Mouse (Mus musculus) hindbrain, embryonic 14.5 days (tissue): ENCODE results near the gene Rexo1. TPM values are rescaled to one million over a fixed set of nuclear protein-coding genes. Genes with fewer than 3 reads are reported as not detected.
A peak's percentile ranks its signal among the peaks of the same experiment; 100 is the strongest.

Experiments
- ATAC-seq: fragments of 200-750 bp; cut with Nextera tagmentation; 2 replicates; pipeline ENCODE4 v1.8.0; 2017; ENCODE audit warnings: moderate number of reproducible peaks, mild to moderate bottlenecking, moderate TSS enrichment, moderate library complexity; ENCODE audit not compliant: low FRiP score
- DNase-seq: peaks from one replicate; pipeline ENCODE4 v3.0.0-alpha.2; 2015; ENCODE audit warnings: low spot score
- H3K27ac ChIP-seq: fragments of 300-500 bp; sonication (generic); 2 replicates; pipeline ENCODE4 v1.5.1; 2014; ENCODE audit warnings: mild to moderate bottlenecking, moderate library complexity
- H3K27me3 ChIP-seq: fragments of 300-500 bp; sonication (generic); 2 replicates; pipeline ENCODE4 v1.6.1; 2014; ENCODE audit warnings: mild to moderate bottlenecking, low read length, mixed read lengths; ENCODE audit not compliant: control insufficient read depth, insufficient read depth
- H3K36me3 ChIP-seq: fragments of 300-500 bp; sonication (generic); replicated peaks from 2 replicates; pipeline ENCODE4 v1.6.1; 2014; ENCODE audit not compliant: control insufficient read depth, insufficient read depth
- H3K4me1 ChIP-seq: fragments of 300-500 bp; sonication (generic); replicated peaks from 2 replicates; pipeline ENCODE4 v1.6.1; 2014; ENCODE audit warnings: antibody characterized with exemption, low read length, mixed read lengths; ENCODE audit not compliant: control insufficient read depth, insufficient read depth
- H3K4me2 ChIP-seq: fragments of 300-500 bp; sonication (generic); replicated peaks from 2 replicates; pipeline ENCODE4 v1.6.1; 2014; ENCODE audit warnings: mild to moderate bottlenecking, moderate library complexity
- H3K4me3 ChIP-seq: fragments of 300-500 bp; sonication (generic); replicated peaks from 2 replicates; pipeline ENCODE4 v1.5.1; 2014; ENCODE audit warnings: mild to moderate bottlenecking, low read length
- H3K9ac ChIP-seq: fragments of 300-500 bp; sonication (generic); 2 replicates; pipeline ENCODE4 v1.6.1; 2014
- H3K9me3 ChIP-seq: fragments of 300-500 bp; sonication (generic); 2 replicates; pipeline ENCODE4 v1.6.1; 2016; ENCODE audit warnings: low read length; ENCODE audit not compliant: control insufficient read depth
- WGBS: fragments of 180-500 bp; shearing (Covaris S2); extraction: QIAGEN DNeasy Blood & Tissue Kit; methylation state at CpG from one replicate; pipeline ENCODE4 v1.1.7; 2014; 5-methylcytosine and 5-hydroxymethylcytosine counted together
- microRNA-seq: library from miRNA; unstranded; fragments of <30 nt; microRNA quantifications from one replicate; pipeline ENCODE4, GENCODE M21; 2016
- polyA plus RNA-seq: library from polyadenylated mRNA; unstranded; fragments of >200 nt; fragmentation: Nextera tagmentation; extraction: Ambion mirVana; gene quantifications from 2 replicates; pipeline ENCODE4 v1.2.1, GENCODE M21; 2014

The Rexo1 gene
- polyA plus RNA-seq, 1 experiment from 2014 or later: 30.8 TPM

DNA sequence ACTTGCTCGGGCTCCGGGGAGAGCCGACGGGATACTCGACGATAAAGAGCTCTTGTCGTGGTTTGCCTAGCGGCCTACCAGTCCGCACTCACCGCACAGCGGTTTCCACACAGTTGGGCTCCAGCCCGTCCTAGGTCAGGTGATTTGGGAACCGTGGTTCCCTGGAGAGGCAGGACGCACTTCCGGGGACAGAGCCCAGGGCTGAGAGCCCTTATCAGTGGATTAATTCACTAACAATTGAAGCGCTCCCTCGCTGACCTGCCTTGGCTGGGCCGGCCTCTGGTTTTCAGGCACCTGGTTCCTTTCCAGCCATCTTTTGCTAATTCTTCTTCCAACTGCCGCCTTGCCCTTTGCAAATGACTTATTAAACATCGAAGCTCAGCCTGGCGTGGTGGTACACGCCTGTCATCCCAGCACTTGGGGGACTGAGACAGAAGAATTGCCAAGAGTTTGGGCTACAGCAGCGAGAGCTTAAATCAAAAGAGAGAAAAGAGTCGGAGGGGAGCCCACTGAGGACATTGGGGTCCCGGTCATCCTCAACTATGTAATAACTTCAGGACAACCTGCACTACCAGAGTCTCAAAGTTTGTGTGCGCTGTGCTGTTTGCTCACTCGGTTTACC, 57.6 kb downstream of the Rexo1 start:
- no peak overlapping the region for H3K4me2 ChIP-seq
- H3K4me1 ChIP-seq: no peaks in the 10 kb centered on the region
- under 1% methylated on average over 27 of the region's 27 CpGs for WGBS
- H3K9me3 ChIP-seq: no peaks in the 10 kb centered on the region
- H3K36me3 ChIP-seq: no peaks in the 10 kb centered on the region
- no peak for ATAC-seq
- no peak overlapping the region for H3K4me3 ChIP-seq
- no peak overlapping the region for H3K27ac ChIP-seq
- H3K27me3 ChIP-seq: peaks cover 77% of the 10 kb centered on the region
- H3K9ac ChIP-seq: no peak overlapping the region
- no peak for DNase-seq

DNA sequence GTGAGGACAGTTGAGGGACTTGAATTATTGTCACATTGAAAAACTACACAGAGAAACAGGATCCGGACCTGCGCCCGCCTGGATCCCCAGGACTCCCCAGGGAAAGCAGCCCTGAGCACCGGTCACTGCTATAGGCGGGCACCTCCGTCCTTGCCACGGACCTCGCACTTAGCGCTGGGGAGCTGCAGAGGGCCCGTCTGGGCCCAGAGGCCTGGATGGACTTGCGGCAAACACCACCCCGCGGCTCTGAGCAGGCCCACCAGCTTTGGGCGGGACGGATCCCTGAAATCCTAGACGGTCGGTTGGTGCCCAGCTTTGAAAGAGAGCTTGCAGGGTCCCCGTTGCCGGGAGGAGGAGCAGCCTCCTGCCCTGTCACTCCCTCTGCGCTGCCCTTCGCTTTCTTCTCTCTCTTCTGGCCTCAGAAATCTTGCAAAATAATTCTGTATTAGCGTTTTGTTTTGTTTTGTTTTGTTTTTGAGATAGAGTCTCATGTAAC, 58.5 kb downstream of the Rexo1 start:
- H3K27ac ChIP-seq: no peak overlapping the region
- no peak overlapping the region for H3K4me2 ChIP-seq
- peaks cover 84% of the 10 kb centered on the region for H3K27me3 ChIP-seq
- DNase-seq (no peak), ATAC-seq (no peak)
- H3K4me1 ChIP-seq: no peaks in the 10 kb centered on the region
- 1% methylated on average over 22 of the region's 22 CpGs for WGBS
- H3K9ac ChIP-seq: no peak overlapping the region
- H3K4me3 ChIP-seq: no peak overlapping the region
- H3K9me3 ChIP-seq: no peaks in the 10 kb centered on the region
- no peaks in the 10 kb centered on the region for H3K36me3 ChIP-seq

DNA sequence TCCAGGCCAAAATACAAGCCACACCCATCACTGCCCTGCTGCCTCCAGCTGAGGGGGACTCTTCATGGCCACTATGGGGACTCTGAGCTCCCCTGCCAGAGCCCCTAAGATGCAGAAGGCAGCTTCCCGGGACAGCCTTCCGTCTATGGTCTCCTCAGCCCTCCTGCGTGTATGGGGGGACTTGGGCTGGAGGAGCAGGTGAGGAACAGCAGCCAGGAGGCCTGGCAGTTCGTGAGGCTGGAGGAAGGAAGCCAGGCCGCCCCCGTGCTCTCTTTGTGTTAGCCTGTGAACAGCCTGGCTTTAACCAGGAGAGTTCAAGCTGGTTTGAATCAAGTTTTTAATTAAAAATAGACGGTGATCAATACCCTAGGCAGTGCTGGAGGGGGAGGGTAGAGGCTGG, 59.1 kb downstream of the Rexo1 start:
- peaks cover 86% of the 10 kb centered on the region for H3K27me3 ChIP-seq
- no peak overlapping the region for H3K9ac ChIP-seq
- H3K36me3 ChIP-seq: no peaks in the 10 kb centered on the region
- DNase-seq (no peak), ATAC-seq (no peak)
- no peak overlapping the region for H3K4me2 ChIP-seq
- H3K4me1 ChIP-seq: no peaks in the 10 kb centered on the region
- H3K9me3 ChIP-seq: no peaks in the 10 kb centered on the region
- no peak overlapping the region for H3K4me3 ChIP-seq
- WGBS: under 1% methylated on average over 7 of the region's 7 CpGs
- no peak overlapping the region for H3K27ac ChIP-seq

DNA sequence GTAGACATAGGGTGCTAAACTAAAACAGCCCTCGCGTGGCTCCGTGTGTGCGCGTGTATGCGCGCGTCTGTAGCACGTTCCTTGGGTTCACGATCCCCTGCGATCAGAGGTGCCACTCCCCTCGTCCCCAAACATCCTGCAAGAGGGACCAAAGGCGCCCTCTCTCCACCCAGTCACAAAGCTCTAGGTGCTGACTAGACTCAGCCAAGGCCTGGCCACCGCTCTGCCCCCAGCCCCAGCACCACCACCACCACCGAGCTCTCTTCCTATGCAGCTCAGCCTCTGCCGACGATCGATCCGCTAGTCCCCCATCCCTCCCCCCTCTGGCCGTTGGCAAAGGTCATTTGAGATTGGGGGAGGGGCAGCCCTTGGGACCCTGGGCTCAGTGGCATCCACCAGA, 64.9 kb downstream of the Rexo1 start:
- Histone ChIP-seq H3K9ac (peak overlapping the region; percentile 51; the same call in 1 of the 2 replicates), H3K27ac (0 out of 2 replicates have a peak overlapping the region, but pooled peaks have one; percentile 27), H3K4me1 (peaks cover 12% of the 10 kb centered on the region; the same call in 1 of the 2 replicates), H3K4me2 (peak overlapping the region; percentile 60), H3K36me3 (no peaks in the 10 kb centered on the region), H3K4me3 (peak overlapping the region; percentile 39), H3K27me3 (peaks cover 97% of the 10 kb centered on the region), H3K9me3 (no peaks in the 10 kb centered on the region)
- under 1% methylated on average over 20 of the region's 20 CpGs for WGBS
- ATAC-seq: no peak
- no peak for DNase-seq

DNA sequence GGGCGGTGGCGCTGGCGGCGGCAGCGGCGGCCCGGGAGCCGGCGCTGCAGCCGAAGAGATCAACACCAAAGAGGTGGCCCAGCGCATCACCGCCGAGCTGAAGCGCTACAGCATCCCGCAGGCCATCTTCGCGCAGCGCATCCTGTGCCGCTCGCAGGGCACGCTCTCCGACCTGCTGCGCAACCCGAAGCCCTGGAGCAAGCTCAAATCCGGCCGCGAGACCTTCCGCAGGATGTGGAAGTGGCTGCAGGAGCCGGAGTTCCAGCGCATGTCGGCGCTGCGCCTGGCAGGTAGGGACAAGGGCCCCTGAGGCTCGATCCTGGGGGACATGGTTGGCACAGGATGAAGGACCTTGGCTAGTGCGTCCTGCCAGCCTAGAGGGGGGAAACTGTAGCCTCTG, 65.5 kb downstream of the Rexo1 start:
- peak overlapping the region; percentile 0; the same call in 1 of the 2 replicates for H3K27ac ChIP-seq
- WGBS: under 1% methylated on average over 23 of the region's 35 CpGs
- ATAC-seq (no peak), DNase-seq (no peak)
- H3K9ac ChIP-seq: peak overlapping the region; percentile 51; the same call in 1 of the 2 replicates
- peaks cover 96% of the 10 kb centered on the region for H3K27me3 ChIP-seq
- H3K4me2 ChIP-seq: peak overlapping the region; percentile 60
- peaks cover 12% of the 10 kb centered on the region; the same call in 1 of the 2 replicates for H3K4me1 ChIP-seq
- no peaks in the 10 kb centered on the region for H3K9me3 ChIP-seq
- peak overlapping the region; percentile 39 for H3K4me3 ChIP-seq
- H3K36me3 ChIP-seq: no peaks in the 10 kb centered on the region

DNA sequence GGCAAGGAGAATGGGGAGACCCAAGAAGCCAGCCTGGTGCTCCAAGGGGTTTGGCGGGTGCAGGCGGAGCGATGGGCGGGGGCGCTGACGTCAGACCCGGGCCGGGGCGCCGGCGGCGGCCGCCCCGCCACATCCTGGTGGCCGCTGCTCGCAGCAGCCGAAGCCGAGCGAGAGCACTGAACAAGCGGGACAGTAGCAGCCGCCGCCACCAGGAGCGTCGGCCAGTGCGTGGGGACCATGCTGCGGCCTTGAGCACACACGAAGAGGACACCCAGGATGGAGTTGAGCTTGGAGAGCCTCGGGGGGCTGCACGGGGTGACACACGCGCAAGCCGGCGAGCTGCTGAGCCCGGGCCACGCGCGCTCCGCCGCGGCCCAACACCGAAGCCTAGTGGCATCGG, 66.6 kb downstream of the Rexo1 start, which contains the start of gene Onecut3:
Onecut3 (plus strand) TSS at position 104 of the 400 bp plus-strand sequence.
- Histone ChIP-seq H3K4me3 (peak within 1 kb of the TSS; percentile 39), H3K4me1 (peaks cover 12% of the 10 kb centered on the region; the same call in 1 of the 2 replicates), H3K27ac (peak within 1 kb of the TSS; percentile 0; the same call in 1 of the 2 replicates), H3K9me3 (no peaks in the 10 kb centered on the region), H3K27me3 (peaks cover 96% of the 10 kb centered on the region), H3K36me3 (no peaks in the 10 kb centered on the region), H3K4me2 (peak within 1 kb of the TSS; percentile 60), H3K9ac (peak within 1 kb of the TSS; percentile 51)
- under 1% methylated on average over 28 of the region's 42 CpGs for WGBS
- ATAC-seq: peak; percentile 25; the same call in 1 of the 2 replicates
- DNase-seq: peak; percentile 45

Small RNA genes lying within 50 kb of the gene (microRNA-seq; reads per million reads assigned to microRNA genes)
- gene Mir6912: 0.48 reads per million

Other genes starting within 250 kb of the Rexo1 start
- gene 2310011J03Rik, start 241.0 kb downstream of the Rexo1 start, polyA plus RNA-seq: 23.3 and 24.5 TPM in 2 replicates
- gene Pcsk4, start 232.1 kb downstream of the Rexo1 start, polyA plus RNA-seq: 4.4 and 4.7 TPM in 2 replicates
- gene Reep6, start 231.6 kb downstream of the Rexo1 start, polyA plus RNA-seq: 5.3 and 5.8 TPM in 2 replicates
- 0.84 and 0.90 TPM in 2 replicates for gene Adamtsl5, start 213.1 kb downstream of the Rexo1 start, polyA plus RNA-seq
- 3.6 and 4.1 TPM in 2 replicates for gene Plk5, start 205.1 kb downstream of the Rexo1 start, polyA plus RNA-seq
- gene Mex3d, start 173.9 kb downstream of the Rexo1 start, polyA plus RNA-seq: 12.3 and 13.3 TPM in 2 replicates
- 152 and 161 TPM in 2 replicates for gene Mbd3, start 162.0 kb downstream of the Rexo1 start, polyA plus RNA-seq
- 675 and 804 TPM in 2 replicates for gene Uqcr11, start 154.7 kb downstream of the Rexo1 start, polyA plus RNA-seq
- 41.3 and 46.5 TPM in 2 replicates for gene Tcf3, start 127.9 kb downstream of the Rexo1 start, polyA plus RNA-seq
- gene Onecut3, start 66.7 kb downstream of the Rexo1 start, polyA plus RNA-seq: 1.5 and 2.3 TPM in 2 replicates
- gene Atp8b3, start 22.4 kb downstream of the Rexo1 start, polyA plus RNA-seq: 0.87 and 1.1 TPM in 2 replicates
- gene Klf16, start 15.8 kb upstream of the Rexo1 start, polyA plus RNA-seq: 5.1 and 5.3 TPM in 2 replicates
- 157 and 174 TPM in 2 replicates for gene Abhd17a, start 28.8 kb upstream of the Rexo1 start, polyA plus RNA-seq
- gene Scamp4, start 41.3 kb upstream of the Rexo1 start, polyA plus RNA-seq: 63.1 and 64.5 TPM in 2 replicates
- gene Adat3, start 41.3 kb upstream of the Rexo1 start, polyA plus RNA-seq: 5.2 and 5.6 TPM in 2 replicates
- gene Gm49322, start 44.5 kb upstream of the Rexo1 start, polyA plus RNA-seq: 1.7 and 1.9 TPM in 2 replicates
- gene Csnk1g2, start 61.3 kb upstream of the Rexo1 start, polyA plus RNA-seq: 65.4 and 76.4 TPM in 2 replicates
- gene Btbd2, start 95.5 kb upstream of the Rexo1 start, polyA plus RNA-seq: 83.2 and 83.7 TPM in 2 replicates
- gene Mknk2, start 116.6 kb upstream of the Rexo1 start, polyA plus RNA-seq: 53.8 and 60.2 TPM in 2 replicates
- 45.3 and 47.1 TPM in 2 replicates for gene Mob3a, start 140.4 kb upstream of the Rexo1 start, polyA plus RNA-seq
- 20.0 and 20.4 TPM in 2 replicates for gene Izumo4, start 140.6 kb upstream of the Rexo1 start, polyA plus RNA-seq
- gene Ap3d1, start 180.7 kb upstream of the Rexo1 start, polyA plus RNA-seq: 112 and 114 TPM in 2 replicates
- 22.4 and 23.8 TPM in 2 replicates for gene Dot1l, start 193.6 kb upstream of the Rexo1 start, polyA plus RNA-seq
- gene Sf3a2, start 236.6 kb upstream of the Rexo1 start, polyA plus RNA-seq: 55.6 and 62.9 TPM in 2 replicates
- gene Plekhj1, start 237.1 kb upstream of the Rexo1 start, polyA plus RNA-seq: 117 and 123 TPM in 2 replicates
- 0.16 TPM in 1 of 2 replicates, not detected in the other for gene Amh, start 243.7 kb upstream of the Rexo1 start, polyA plus RNA-seq